Mouse (Mus musculus) layer of hippocampus, adult 9-10 months (tissue): ENCODE data around the gene AU018091.
"Not testable (repeated sequence)": the region's sequence is repeated elsewhere in the genome, so short reads cannot be mapped to it uniquely, and the experiment has no call there.

Experiments used
- DNase-seq: peaks from one replicate; pipeline ENCODE4 v3.0.0; 2022; ENCODE audit warnings: low spot score

The AU018091 gene

GRCm38 (mm10) chr7:3166270-3166669 lies 2.7 kb downstream of the AU018091 start:
- no peak for DNase-seq

GRCm38 (mm10) chr7:3164991-3165390 lies 4.0 kb downstream of the AU018091 start:
- no peak for DNase-seq

- DNase-seq = no peak
Measured at GRCm38 (mm10) chr7:3164381-3164780, 4.6 kb downstream of the AU018091 start.

GRCm38 (mm10) chr7:3150376-3150775 lies 18.6 kb downstream of the AU018091 start:
- DNase-seq = no peak

- DNase-seq = no peak
Measured at GRCm38 (mm10) chr7:3146072-3146471, 22.9 kb downstream of the AU018091 start.

GRCm38 (mm10) chr7:3143329-3143728 lies 25.7 kb downstream of the AU018091 start:
- DNase-seq = no peak

- DNase-seq = no peak
Measured at GRCm38 (mm10) chr7:3135606-3136005, 33.4 kb downstream of the AU018091 start.

- no peak for DNase-seq
Measured at GRCm38 (mm10) chr7:3134654-3135053, 34.3 kb downstream of the AU018091 start.

GRCm38 (mm10) chr7:3130342-3130741 lies 38.7 kb downstream of the AU018091 start:
- no peak for DNase-seq

- not testable (repeated sequence) for DNase-seq
Measured at GRCm38 (mm10) chr7:3128564-3128963, 40.4 kb downstream of the AU018091 start.

GRCm38 (mm10) chr7:3111193-3111592 lies 57.8 kb downstream of the AU018091 start:
- DNase-seq = not testable (repeated sequence)

GRCm38 (mm10) chr7:3106516-3107077 lies 62.4 kb downstream of the AU018091 start:
- DNase-seq = not testable (repeated sequence)
